Mouse (Mus musculus): ENCODE results near the gene Tnk2.
A peak's percentile ranks its signal among the peaks of the same experiment; 100 is the strongest.

Gene Tnk2

GRCm38 (mm10) chr16:32710426-32711070, 66.9 kb downstream of the Tnk2 start:
- no peak for DNase-seq (ENCODE audit: low read depth, low spot score)

- no peak for DNase-seq (ENCODE audit: low read depth, low spot score)
These were observed 68.5 kb downstream of the Tnk2 start for GRCm38 (mm10) chr16:32712202-32712601.

- DNase-seq (ENCODE audit: low read depth, low spot score) = no peak
These were observed 69.9 kb downstream of the Tnk2 start for GRCm38 (mm10) chr16:32713556-32713955.

GRCm38 (mm10) chr16:32715364-32715763, 71.7 kb downstream of the Tnk2 start:
- peak; percentile 57 for DNase-seq (ENCODE audit: low read depth, low spot score)

GRCm38 (mm10) chr16:32723163-32723562, 79.5 kb downstream of the Tnk2 start:
- DNase-seq (ENCODE audit: low read depth, low spot score) = no peak

GRCm38 (mm10) chr16:32723767-32724166, 80.1 kb downstream of the Tnk2 start:
- DNase-seq (ENCODE audit: low read depth, low spot score) = no peak

GRCm38 (mm10) chr16:32724259-32724658, 80.6 kb downstream of the Tnk2 start:
- DNase-seq (ENCODE audit: low read depth, low spot score) = no peak

- no peak for DNase-seq (ENCODE audit: low read depth, low spot score)
These were observed 82.8 kb downstream of the Tnk2 start for GRCm38 (mm10) chr16:32726501-32726900.

GRCm38 (mm10) chr16:32728240-32728639, 84.6 kb downstream of the Tnk2 start:
- peak; percentile 10 for DNase-seq (ENCODE audit: low read depth, low spot score)

GRCm38 (mm10) chr16:32728730-32729129, 85.1 kb downstream of the Tnk2 start:
- DNase-seq (ENCODE audit: low read depth, low spot score) = no peak
